Mouse (Mus musculus) urinary bladder, postnatal 14 days (tissue): ENCODE data around the gene Olfr479.
"Not testable (repeated sequence)": the region's sequence is repeated elsewhere in the genome, so short reads cannot be mapped to it uniquely, and the experiment has no call there.

Source experiments
- DNase-seq: peaks from one replicate; pipeline ENCODE4 v3.0.0; 2021; ENCODE audit warnings: low spot score

Gene Olfr479

DNA sequence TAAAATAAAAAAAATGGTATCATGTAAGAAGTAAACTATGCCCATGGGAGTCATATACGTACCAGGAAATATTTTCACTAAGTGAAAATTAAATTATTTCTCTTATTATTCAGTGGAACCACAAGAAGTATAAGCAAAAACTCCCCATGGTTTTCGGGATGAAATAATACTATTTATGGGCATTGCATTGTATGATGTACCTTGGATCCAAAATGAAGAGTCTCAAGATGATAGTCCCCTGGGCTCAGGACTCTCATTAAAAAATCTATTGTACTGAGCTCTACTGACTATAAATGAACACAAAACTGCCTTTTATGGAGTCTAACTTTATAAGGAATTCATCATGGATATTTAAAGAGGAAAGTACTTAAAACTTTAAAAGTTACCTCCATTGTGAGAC, at the start of gene Olfr479:
TSS of gene Olfr479 (plus strand) at position 301 of the 400 bp plus-strand sequence.
- no peak for DNase-seq

- not testable (repeated sequence) for DNase-seq
These were observed 36.2 kb upstream of the Olfr479 start for GRCm38 (mm10) chr7:108014256-108014655.

GRCm38 (mm10) chr7:108033889-108034288, 16.6 kb upstream of the Olfr479 start, which contains the start of gene Olfr478:
Olfr478 (minus strand) TSS chr7:108033989.
- DNase-seq: no peak

- DNase-seq: no peak
These were observed 16.8 kb downstream of the Olfr479 start, which contains the start of gene Olfr480 for GRCm38 (mm10) chr7:108067246-108067645. Olfr480 (minus strand) TSS chr7:108067346.

DNA sequence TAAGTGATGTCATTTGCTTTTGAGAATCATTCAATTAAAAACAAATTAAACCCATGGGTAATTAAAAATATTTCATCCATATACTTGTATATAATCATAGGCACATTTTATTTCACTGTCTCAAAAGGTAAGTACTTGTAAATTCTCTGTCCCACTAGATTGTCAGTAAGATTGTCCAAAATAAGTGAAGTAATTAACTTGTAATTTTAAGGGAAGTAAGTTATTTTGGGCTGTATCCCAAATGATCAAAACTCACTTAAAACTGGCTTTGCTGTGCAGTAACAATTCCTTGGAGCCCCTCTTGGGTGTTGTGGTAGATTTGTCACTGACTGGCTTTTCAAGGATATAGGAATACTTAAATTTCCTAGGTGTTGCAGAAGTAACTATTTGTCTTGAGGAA, 29.1 kb downstream of the Olfr479 start, which contains the start of gene Olfr481:
TSS of gene Olfr481 (plus strand) at position 301 of the 400 bp plus-strand sequence.
- no peak for DNase-seq

- no peak for DNase-seq
These were observed 47.0 kb downstream of the Olfr479 start, which contains the start of gene Olfr482 for GRCm38 (mm10) chr7:108097486-108097885. Olfr482 (minus strand) TSS chr7:108097586.

DNA sequence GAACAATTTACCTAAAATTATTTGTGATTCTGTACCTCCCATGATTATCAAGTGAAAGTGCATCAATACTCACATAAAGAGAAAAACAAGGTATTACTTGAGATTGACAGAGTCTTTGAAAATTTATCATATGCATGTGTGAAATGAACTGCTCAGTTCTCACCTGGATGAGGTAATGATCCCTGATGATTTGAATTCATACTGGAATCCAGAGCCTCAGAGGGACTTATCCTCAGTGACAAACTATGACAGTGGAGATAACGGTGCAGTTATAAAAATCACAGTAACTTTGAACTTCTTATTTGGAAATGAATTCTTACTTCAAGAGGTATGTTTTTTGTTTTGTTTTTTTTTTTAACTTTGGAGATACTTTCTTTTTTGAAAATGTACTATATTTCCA, 50.1 kb downstream of the Olfr479 start, which contains the start of gene Olfr483:
TSS of gene Olfr483 (plus strand) at position 301 of the 400 bp plus-strand sequence.
- no peak for DNase-seq
